Mouse (Mus musculus): ENCODE data around the gene Ier2. TPM values are rescaled to one million over a fixed set of nuclear protein-coding genes. Genes with fewer than 3 reads are reported as not detected.
"Not testable (repeated sequence)": the region's sequence is repeated elsewhere in the genome, so short reads cannot be mapped to it uniquely, and the experiment has no call there.

Gene Ier2
- polyA plus RNA-seq, 1 experiment from 2014 or later = 29.3 TPM

- ATAC-seq (no peak), DNase-seq (ENCODE audit: low spot score) (no peak)
- Histone ChIP-seq H3K27ac (ENCODE audit: low read depth, low read length) (peak overlapping the region; percentile 81; the same call in 1 of the 2 replicates), H3K27me3 (replicated peaks; ENCODE audit: control insufficient read depth, insufficient read depth, low read length) (no peaks in the 10 kb centered on the region), H3K4me3 (ENCODE audit: low read depth, low read length) (no peak overlapping the region), H3K9me3 (replicated peaks; ENCODE audit: control insufficient read depth, low read length) (no peaks in the 10 kb centered on the region), H3K36me3 (ENCODE audit: control insufficient read depth, insufficient read depth, low read length) (no peaks in the 10 kb centered on the region), H3K4me1 (ENCODE audit: control insufficient read depth, insufficient read depth, low read length) (peaks cover 10% of the 10 kb centered on the region), H3K9ac (ENCODE audit: low read length) (no peak overlapping the region), H3K4me2 (ENCODE audit: low read length) (no peak overlapping the region)
- WGBS = 51% methylated on average over 10 of the region's 10 CpGs
Observed at GRCm38 (mm10) chr8:84633841-84634584, 28.6 kb downstream of the Ier2 start.

- 93% methylated on average over 4 of the region's 4 CpGs for WGBS
- no peaks in the 10 kb centered on the region for H3K36me3 ChIP-seq (ENCODE audit: control insufficient read depth, insufficient read depth, low read length)
- no peak overlapping the region for H3K4me3 ChIP-seq (ENCODE audit: low read depth, low read length)
- H3K9ac ChIP-seq (ENCODE audit: low read length) = no peak overlapping the region
- H3K9me3 ChIP-seq (replicated peaks; ENCODE audit: control insufficient read depth, low read length) = no peaks in the 10 kb centered on the region
- H3K4me2 ChIP-seq (ENCODE audit: low read length) = no peak overlapping the region
- H3K27me3 ChIP-seq (replicated peaks; ENCODE audit: control insufficient read depth, insufficient read depth, low read length) = no peaks in the 10 kb centered on the region
- ATAC-seq (no peak), DNase-seq (ENCODE audit: low spot score) (no peak)
- no peak overlapping the region for H3K27ac ChIP-seq (ENCODE audit: low read depth, low read length)
- peaks cover 5% of the 10 kb centered on the region; the same call in 1 of the 2 replicates for H3K4me1 ChIP-seq (ENCODE audit: control insufficient read depth, insufficient read depth, low read length)
Observed at GRCm38 (mm10) chr8:84631813-84632212, 30.8 kb downstream of the Ier2 start.

- ATAC-seq (no peak), DNase-seq (ENCODE audit: low spot score) (no peak)
- WGBS = 75% methylated on average over 4 of the region's 4 CpGs
- Histone ChIP-seq H3K27me3 (replicated peaks; ENCODE audit: control insufficient read depth, insufficient read depth, low read length) (no peaks in the 10 kb centered on the region), H3K9ac (ENCODE audit: low read length) (no peak overlapping the region), H3K27ac (ENCODE audit: low read depth, low read length) (no peak overlapping the region), H3K4me2 (ENCODE audit: low read length) (no peak overlapping the region), H3K4me1 (ENCODE audit: control insufficient read depth, insufficient read depth, low read length) (0 out of 2 replicates have a peak, but pooled peaks cover 5% of the 10 kb centered on the region), H3K4me3 (ENCODE audit: low read depth, low read length) (no peak overlapping the region), H3K9me3 (replicated peaks; ENCODE audit: control insufficient read depth, low read length) (no peaks in the 10 kb centered on the region), H3K36me3 (ENCODE audit: control insufficient read depth, insufficient read depth, low read length) (no peaks in the 10 kb centered on the region)
Observed at GRCm38 (mm10) chr8:84630145-84630544, 32.5 kb downstream of the Ier2 start.

DNA sequence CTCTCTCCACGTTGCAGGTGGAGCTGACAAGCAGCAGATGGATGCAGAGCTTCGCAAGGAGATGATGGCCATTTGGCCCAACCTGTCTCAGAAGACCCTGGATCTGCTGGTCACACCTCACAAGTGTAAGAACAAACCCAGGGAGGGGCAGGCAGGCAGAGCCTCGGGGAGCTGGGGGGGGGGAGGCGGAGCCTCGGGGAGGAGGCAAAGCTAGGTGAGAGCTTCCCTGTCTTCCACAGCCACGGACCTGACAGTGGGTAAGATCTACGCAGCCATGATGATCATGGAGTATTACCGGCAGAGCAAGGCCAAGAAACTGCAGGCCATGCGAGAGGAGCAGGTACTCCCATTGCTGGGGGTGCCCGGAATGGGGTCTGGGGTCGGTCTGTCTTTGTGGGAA, 33.1 kb downstream of the Ier2 start:
- H3K4me2 ChIP-seq (ENCODE audit: low read length) = no peak overlapping the region
- H3K27me3 ChIP-seq (replicated peaks; ENCODE audit: control insufficient read depth, insufficient read depth, low read length) = no peaks in the 10 kb centered on the region
- H3K9me3 ChIP-seq (replicated peaks; ENCODE audit: control insufficient read depth, low read length) = no peaks in the 10 kb centered on the region
- no peak for DNase-seq (ENCODE audit: low spot score)
- H3K4me3 ChIP-seq (ENCODE audit: low read depth, low read length) = no peak overlapping the region
- H3K27ac ChIP-seq (ENCODE audit: low read depth, low read length) = no peak overlapping the region
- ATAC-seq = no peak
- no peaks in the 10 kb centered on the region for H3K4me1 ChIP-seq (ENCODE audit: control insufficient read depth, insufficient read depth, low read length)
- WGBS = 83% methylated on average over 11 of the region's 11 CpGs
- H3K9ac ChIP-seq (ENCODE audit: low read length) = no peak overlapping the region
- no peaks in the 10 kb centered on the region for H3K36me3 ChIP-seq (ENCODE audit: control insufficient read depth, insufficient read depth, low read length)

- 85% methylated on average over 4 of the region's 4 CpGs for WGBS
- not testable (repeated sequence) for H3K27me3 ChIP-seq (replicated peaks; ENCODE audit: control insufficient read depth, insufficient read depth, low read length); H3K9me3 ChIP-seq (replicated peaks; ENCODE audit: control insufficient read depth, low read length); H3K36me3 ChIP-seq (ENCODE audit: control insufficient read depth, insufficient read depth, low read length); H3K27ac ChIP-seq (ENCODE audit: low read depth, low read length); ATAC-seq; H3K9ac ChIP-seq (ENCODE audit: low read length); H3K4me3 ChIP-seq (ENCODE audit: low read depth, low read length); H3K4me2 ChIP-seq (ENCODE audit: low read length); DNase-seq (ENCODE audit: low spot score); H3K4me1 ChIP-seq (ENCODE audit: control insufficient read depth, insufficient read depth, low read length)
Observed at GRCm38 (mm10) chr8:84623425-84623824, 39.2 kb downstream of the Ier2 start.

- no peak for ATAC-seq
- 78% methylated on average over 8 of the region's 8 CpGs for WGBS
- no peak overlapping the region for H3K4me2 ChIP-seq (ENCODE audit: low read length)
Observed at GRCm38 (mm10) chr8:84621102-84621625, 41.5 kb downstream of the Ier2 start.

DNA sequence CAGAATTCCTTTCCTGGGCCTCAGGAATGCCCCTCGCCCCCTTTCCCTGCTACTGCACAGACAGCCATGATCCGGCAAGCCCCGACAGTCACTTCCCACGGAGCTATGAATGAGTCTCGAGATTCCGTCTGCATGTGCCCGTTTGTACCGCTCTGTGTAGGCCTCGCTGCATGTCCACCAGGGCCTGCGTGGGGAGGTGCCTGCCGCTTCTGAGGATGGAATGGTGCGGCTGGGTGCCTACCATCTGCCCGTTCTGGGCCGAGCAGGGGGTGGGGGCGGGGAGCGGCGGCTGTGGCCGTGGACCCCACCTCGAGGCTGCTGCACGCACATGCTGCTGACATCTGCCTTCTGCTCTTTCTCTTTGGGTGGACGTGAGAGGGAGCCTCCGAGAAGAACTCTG, 45.6 kb downstream of the Ier2 start:
- H3K27ac ChIP-seq (ENCODE audit: low read depth, low read length) = no peak overlapping the region
- no peak overlapping the region for H3K4me3 ChIP-seq (ENCODE audit: low read depth, low read length)
- H3K36me3 ChIP-seq (ENCODE audit: control insufficient read depth, insufficient read depth, low read length) = 0 out of 2 replicates have a peak, but pooled peaks cover 2% of the 10 kb centered on the region
- H3K4me1 ChIP-seq (ENCODE audit: control insufficient read depth, insufficient read depth, low read length) = peaks cover 2% of the 10 kb centered on the region
- ATAC-seq (no peak), DNase-seq (ENCODE audit: low spot score) (no peak)
- H3K9ac ChIP-seq (ENCODE audit: low read length) = no peak overlapping the region
- no peak overlapping the region for H3K4me2 ChIP-seq (ENCODE audit: low read length)
- WGBS = 49% methylated on average over 22 of the region's 22 CpGs
- no peaks in the 10 kb centered on the region for H3K27me3 ChIP-seq (replicated peaks; ENCODE audit: control insufficient read depth, insufficient read depth, low read length)
- no peaks in the 10 kb centered on the region for H3K9me3 ChIP-seq (replicated peaks; ENCODE audit: control insufficient read depth, low read length)

More at GRCm38 (mm10) chr8:84621102-84621625, 41.5 kb downstream of the Ier2 start:
- Histone ChIP-seq H3K27ac (ENCODE audit: low read depth, low read length) (no peak overlapping the region), H3K4me1 (ENCODE audit: control insufficient read depth, insufficient read depth, low read length) (no peaks in the 10 kb centered on the region; the same call in 1 of the 2 replicates), H3K9ac (ENCODE audit: low read length) (no peak overlapping the region), H3K4me3 (ENCODE audit: low read depth, low read length) (no peak overlapping the region), H3K36me3 (ENCODE audit: control insufficient read depth, insufficient read depth, low read length) (no peaks in the 10 kb centered on the region), H3K27me3 (replicated peaks; ENCODE audit: control insufficient read depth, insufficient read depth, low read length) (no peaks in the 10 kb centered on the region), H3K9me3 (replicated peaks; ENCODE audit: control insufficient read depth, low read length) (no peaks in the 10 kb centered on the region)
- no peak for DNase-seq (ENCODE audit: low spot score)

GRCm38 (mm10) chr8:84615666-84616485, 46.8 kb downstream of the Ier2 start:
- no peak for DNase-seq (ENCODE audit: low spot score)
- H3K9ac ChIP-seq (ENCODE audit: low read length) = 0 out of 2 replicates have a peak overlapping the region, but pooled peaks have one; percentile 8

More at GRCm38 (mm10) chr8:84615666-84616485, 46.8 kb downstream of the Ier2 start:
- Histone ChIP-seq H3K4me3 (ENCODE audit: low read depth, low read length) (no peak overlapping the region), H3K4me2 (ENCODE audit: low read length) (no peak overlapping the region), H3K27ac (ENCODE audit: low read depth, low read length) (no peak overlapping the region; the same call in 1 of the 2 replicates), H3K36me3 (ENCODE audit: control insufficient read depth, insufficient read depth, low read length) (0 out of 2 replicates have a peak, but pooled peaks cover 4% of the 10 kb centered on the region), H3K4me1 (ENCODE audit: control insufficient read depth, insufficient read depth, low read length) (peaks cover 2% of the 10 kb centered on the region), H3K27me3 (replicated peaks; ENCODE audit: control insufficient read depth, insufficient read depth, low read length) (no peaks in the 10 kb centered on the region), H3K9me3 (replicated peaks; ENCODE audit: control insufficient read depth, low read length) (no peaks in the 10 kb centered on the region)
- ATAC-seq = no peak
- 26% methylated on average over 22 of the region's 22 CpGs for WGBS

All from forebrain, embryonic 14.5 days (tissue).